Mouse (Mus musculus) retina, postnatal 1 day (tissue): ENCODE results near the gene Rab22a.
A peak's percentile ranks its signal among the peaks of the same experiment; 100 is the strongest.
"Not testable (repeated sequence)": the region's sequence is repeated elsewhere in the genome, so short reads cannot be mapped to it uniquely, and the experiment has no call there.

Experiments used
- DNase-seq: peaks from one replicate; pipeline ENCODE4 v3.0.0-alpha.2; 2012

Gene Rab22a

DNA sequence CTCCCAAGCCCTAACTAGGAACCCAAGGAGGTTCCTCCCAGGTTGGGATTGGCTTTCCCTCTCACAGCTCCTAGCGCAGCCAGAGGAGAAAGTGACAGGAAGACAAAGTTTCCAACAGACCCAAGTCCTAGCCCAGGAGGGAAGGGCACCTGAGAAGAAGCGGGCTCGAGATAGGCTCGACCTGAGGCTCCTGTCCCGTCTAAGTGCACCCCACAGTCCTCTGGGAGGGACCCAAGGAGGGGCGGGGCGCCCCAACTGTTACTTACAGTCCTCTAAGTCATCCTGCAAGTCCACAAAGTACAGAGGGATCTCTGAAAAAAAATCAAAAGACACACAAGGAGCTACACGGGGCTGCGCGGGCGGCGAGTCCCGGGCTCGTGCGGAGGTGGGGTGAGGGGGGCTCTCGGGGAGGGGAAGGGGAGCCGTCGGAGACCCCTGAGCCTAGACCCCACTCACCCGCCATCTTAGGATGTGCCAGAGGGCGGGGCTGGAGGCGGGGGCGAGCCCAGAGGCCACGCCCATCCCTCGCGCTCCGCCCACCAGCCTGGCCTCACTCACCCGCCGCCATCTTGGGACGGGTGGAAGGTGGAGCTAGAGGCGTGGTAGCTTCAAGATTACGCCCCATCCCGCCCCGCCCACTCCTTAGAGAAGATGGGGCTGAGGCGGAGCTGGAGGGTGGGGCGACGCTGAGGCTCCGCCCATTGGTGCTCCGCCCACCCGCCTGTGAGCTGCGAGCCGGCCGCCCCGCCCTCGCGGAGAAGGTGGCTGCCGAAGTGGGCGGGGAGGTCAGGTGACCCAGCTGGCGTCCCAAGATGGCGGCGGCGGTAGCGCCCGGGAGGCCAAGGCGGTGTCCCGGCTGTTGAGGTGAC, at the start of gene Rab22a:
Gene Rab22a (plus strand): TSS at position 704 of the 869 bp plus-strand sequence.
- peak; percentile 99 for DNase-seq

DNA sequence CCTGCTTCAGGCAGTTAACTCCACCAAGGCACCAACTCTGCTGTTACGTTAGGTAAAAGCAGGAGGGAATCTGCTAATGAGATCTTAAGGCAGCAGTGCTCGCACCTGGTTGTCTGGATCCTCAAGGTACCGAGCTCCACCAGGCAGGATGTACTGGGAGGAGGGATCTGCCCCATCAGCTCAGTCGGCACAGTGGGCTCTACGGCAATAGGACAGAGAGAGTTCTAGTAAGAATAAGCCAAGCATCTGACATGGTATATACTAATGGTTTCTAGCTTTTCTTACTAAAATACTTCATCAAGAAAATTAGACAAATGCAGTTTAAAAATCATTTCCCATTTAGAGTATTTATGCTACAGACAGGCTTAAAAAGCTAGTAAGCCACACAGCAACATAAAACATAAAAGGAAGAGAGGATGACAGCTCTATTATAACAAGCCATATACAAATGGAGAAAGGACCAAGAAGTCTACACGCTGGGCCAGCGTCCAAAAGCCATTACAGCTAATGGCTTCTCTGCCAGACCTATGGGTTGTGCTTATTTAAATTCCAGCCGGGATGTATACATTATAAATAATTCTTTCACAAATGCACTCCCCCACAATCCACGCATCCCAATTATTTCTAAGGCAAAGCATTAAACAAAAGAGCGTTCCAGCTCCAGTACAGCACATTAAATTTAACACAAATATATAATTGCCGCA, 44.0 kb upstream of the Rab22a start:
- no peak for DNase-seq

DNA sequence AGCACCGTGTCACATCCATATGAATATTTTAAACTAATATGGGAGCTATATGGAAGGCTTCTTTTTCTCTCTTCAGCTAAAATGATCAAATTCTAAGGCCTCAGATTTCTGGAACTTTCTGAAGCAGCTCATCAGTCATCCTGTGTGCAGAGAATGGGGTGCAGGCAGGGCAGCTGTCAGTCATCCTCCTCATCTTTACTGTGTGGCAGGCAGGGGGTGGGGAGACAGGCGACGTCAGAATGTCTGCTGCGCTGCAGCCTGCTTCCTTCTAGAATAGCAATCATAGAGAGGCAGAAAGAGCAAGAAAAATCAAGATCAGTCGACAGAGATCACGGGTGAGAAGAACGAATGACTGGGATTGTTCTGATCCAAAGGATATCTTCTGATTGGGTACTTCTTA, 43.4 kb upstream of the Rab22a start:
- DNase-seq: no peak

DNA sequence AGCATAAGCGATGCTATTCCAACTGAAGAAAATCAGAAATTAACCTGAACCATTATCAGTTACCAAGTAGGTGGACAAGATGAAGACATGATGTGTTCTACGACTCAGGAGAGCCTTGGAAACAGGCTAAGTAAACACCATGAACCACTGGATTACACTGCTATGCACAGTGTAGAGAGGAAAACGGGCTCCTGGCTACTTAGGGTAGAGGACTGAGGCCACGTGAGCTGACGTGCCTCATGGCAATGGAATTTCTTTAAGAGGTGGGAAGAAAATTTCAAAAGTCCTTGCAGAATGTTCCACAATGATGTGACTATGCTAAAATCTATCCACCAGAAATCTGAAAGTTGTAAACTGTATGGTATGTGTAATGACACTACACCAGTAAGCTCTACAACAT, 40.4 kb upstream of the Rab22a start:
- no peak for DNase-seq

DNA sequence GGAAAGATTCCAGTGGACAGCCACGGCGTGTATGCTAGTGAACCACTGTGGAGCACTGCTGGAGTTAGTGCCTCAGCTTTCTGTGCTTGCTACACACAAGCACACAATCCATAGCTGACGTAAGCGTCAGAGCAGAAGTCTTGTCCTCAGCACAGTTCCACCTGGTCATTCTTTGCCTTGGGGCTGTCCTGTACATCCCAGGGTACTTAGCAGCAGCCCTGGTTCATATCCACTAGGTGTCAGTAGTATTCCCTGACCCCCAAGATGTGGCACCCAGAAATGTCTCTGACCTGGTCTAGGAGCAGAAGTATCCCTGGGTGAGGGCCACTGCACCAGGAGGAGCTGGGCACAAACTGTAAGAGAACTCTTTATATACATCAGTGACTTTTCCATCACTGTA, 38.9 kb upstream of the Rab22a start:
- no peak for DNase-seq

DNA sequence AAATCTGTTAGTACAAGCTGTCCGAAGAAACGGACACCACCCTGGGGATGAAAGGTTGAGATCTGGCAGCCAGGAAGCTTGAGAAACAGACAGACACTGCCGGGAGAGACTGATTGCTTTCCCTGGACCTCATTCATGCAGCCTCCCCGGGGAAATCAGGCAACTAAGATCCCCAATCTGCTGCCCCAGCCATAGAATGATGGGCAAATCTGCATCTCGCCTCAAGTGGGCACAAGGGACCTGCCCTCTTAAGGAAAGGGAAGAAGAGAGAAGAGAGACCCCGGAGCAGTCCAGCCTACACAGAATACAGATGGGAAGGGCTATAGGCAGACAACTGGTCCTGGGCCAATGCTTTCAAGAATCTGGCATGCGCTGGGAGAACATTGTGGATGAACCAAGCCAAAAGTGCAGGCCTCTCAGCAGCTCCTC, 37.4 kb upstream of the Rab22a start:
- no peak for DNase-seq

DNA sequence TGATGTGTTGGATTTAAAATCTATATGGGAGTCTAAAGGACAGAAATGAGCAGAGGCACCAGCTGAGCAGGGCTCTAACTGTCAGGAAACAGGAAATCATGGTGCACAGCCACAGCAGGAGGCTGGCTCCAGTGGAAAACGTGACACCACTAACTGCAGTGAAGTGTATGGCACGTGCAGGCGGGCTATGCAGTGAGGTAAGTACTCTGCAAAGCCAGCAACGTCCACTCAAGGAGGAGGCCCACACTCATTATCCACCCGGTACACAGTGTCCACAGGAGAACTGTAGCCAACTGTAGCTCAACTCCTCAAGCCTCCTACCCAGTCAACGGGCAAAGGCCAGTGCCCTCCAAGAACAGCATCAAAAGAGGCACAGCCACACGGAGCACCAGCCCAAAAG, 34.9 kb upstream of the Rab22a start:
- DNase-seq: no peak

DNA sequence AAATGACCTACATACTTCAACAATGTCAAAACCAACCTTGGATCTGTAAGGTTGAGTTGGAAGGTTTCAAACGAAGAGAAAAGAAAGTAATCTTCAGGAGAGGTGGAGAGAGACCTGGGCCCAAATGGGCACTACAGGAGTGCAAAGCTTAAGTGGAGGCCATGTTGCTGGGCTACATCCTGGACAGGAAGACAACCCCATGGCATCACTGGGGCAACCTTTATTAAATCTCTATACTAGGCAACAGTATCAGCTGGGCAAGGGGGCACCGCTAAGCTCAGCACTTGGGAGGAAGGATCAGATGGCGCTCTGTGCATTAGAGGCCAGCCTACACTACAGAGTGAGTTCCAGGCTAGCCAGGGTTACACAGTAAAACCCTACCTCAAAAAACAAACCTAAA, 33.8 kb upstream of the Rab22a start:
- no peak for DNase-seq

DNA sequence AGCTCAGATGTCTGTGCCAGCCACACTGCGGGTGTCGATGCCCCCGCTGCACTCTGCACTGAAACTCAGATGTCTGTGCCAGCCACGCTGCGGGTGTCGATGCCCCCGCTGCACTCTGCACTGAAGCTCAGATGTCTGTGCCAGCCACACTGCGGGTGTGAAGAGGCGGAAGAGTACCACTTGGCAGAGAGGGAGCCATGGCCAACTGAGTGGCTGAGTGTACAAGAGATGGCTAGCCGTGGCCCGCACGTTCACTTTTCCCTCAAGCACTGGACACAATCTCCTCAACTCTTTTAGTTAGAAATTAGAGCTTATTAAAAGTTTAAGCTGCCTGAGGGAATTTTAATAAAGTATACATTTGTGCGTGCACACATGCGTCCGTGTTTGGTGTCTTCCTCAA, 25.5 kb upstream of the Rab22a start:
- DNase-seq: not testable (repeated sequence)

DNA sequence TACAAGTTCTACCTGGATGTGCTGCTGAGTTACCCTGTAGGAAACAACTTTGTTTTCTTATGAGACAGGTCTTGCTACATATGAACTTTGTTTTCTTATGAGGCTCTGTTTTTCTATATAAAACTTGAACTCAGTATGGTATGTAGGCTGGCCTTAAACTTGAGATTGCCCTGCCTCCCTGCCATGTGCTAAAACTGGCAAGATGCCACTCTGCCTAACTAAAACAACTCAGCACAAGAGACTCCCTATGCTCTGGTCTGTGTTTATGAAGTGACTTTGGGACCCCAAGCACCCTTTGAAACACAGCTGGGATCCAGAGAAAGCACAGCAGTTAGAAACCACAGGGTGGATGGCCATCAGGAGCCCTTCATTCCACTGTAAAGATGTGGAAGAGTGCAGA, 18.2 kb upstream of the Rab22a start:
- DNase-seq: no peak

DNA sequence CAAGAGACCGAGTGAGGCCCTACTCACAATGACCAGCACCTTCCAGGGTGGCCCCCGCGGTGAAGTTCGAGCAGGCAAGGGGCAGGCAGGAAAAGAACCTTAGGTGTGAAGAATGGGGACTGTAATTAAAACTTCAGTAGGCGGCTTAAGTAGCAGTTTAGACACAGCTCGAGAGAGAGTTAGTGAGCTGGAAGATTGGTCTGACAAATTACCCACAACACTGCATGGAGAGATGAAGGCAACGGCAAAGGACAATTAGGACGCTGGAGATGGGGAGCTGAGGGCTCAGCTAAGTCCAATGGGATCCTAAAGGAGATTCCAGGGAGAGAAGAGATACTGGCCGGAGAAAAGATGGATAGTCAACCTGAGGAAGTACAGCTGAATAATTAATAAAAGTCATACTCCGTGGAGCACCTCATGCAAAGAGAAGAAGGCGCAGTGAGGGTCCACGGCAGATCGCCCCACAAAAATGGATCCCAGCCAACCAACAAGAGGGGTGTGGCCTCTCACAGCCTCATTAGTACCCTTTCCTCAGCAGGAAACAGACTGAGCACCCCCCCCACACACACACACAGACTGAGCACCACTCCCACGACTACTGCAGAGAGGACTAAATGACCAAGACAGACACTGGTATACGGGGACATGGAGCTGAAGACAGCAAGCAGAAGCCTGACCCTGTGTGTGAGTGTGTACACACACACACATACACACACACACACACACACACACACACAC, 17.1 kb upstream of the Rab22a start:
- peak; percentile 83 for DNase-seq

DNA sequence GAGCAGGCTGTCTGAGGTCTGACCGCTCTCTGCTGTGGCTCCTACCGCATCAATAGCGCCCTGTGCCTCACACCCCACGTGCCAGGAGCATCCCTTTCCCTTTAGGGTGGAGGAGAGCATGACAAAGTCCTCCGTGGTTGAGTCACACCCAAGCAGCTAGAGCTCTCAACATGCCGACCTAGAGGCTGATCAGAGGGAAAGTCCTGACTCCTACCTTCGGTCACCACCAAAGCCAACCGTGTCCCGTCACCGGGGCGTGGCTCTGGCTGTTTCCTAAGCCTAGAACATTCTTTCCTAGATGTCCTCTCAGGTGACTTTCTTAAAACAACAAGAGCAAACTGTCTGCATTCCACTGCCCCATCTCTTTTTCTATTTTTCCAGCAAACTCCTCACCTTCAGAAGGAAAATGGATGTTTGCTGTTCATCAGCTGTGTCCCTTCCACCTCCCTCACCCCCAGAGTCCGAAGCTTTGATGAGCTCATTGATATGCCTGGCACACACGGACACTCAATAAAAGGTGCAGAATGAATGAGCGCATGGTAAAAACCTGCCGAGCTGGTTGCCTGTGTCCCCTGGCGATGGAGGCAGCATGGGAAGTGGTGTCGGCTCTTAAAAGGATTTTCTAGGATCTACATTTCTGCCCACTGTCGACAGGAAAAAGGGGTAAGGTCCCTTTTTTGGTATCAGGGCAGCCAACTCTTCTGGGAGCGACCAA, 12.2 kb upstream of the Rab22a start:
- DNase-seq: no peak

DNA sequence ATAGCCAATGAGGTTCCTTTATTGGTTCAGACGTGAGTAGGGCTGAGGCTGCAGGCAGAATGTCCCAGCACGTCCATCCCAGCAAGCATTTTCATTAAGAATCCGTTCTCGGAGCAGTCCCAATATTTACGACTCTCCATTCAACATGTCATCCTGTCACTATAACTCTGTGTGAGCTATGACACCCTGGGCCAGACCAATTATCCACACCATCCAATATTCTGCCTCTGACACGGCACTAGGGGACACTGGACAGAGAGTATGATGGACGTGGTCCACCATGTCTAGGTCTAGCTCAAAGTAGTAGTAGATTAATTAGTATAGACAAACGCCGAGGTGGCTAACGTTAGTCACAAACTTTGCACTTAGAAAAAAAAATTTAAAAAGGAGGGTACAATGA, 9.8 kb upstream of the Rab22a start:
- no peak for DNase-seq

DNA sequence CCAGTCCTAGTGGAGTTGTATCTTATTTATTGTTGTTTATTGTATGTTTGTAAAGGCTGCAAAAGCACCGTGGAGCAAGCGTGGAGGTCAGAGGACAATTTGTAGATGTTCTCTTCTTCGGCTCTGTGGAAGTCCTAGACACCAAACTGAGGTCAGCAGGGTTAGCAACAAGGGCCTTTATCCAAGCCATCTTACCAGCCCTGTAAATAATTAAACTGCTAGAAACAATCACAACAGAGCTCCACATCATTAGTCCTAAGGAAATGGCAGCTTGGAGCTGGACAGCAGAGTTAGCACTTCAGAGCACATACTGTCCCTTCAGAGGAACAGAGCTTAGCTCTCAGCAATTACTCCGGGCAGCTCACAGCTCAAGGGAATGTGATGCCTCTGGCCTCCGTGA, 6.0 kb upstream of the Rab22a start:
- DNase-seq: no peak

DNA sequence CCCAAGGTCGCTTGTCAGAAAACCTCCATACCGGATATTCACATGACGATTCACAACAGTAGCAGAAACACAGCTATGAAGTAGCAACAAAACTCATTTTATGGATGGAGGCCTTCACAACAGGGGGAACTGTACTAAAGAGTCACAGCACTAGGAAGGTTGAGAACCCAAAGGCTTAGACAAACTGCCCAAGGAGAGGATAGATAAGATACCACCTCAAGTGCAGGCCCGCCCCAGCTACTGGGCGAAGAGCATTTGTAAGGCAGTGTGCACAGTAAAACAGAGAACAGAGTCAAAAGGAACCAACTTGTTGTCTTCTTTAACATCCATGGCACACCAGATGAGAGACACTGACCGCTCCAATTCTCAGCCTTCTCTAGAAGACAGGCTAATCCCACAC, 1.8 kb upstream of the Rab22a start:
- no peak for DNase-seq

DNA sequence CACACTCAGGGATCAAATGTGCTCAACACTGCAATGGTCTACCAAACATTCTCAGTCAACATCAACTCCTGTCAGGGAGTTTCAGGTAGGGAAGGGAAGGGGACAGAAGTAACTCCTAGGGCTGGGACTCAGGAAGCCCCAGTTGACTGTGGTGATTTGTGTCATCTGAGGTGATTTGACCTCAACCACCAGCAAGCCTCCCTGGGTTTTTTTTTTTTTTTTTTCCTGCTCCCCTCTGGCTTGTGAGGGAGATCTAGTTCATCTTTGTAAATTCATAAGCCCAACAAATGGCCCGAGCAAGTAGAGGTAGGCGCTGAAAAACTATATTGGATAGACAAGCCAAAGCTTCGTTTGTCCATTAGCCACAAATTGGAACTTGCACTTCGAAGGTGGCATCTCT, 1.0 kb upstream of the Rab22a start:
- DNase-seq: no peak

DNA sequence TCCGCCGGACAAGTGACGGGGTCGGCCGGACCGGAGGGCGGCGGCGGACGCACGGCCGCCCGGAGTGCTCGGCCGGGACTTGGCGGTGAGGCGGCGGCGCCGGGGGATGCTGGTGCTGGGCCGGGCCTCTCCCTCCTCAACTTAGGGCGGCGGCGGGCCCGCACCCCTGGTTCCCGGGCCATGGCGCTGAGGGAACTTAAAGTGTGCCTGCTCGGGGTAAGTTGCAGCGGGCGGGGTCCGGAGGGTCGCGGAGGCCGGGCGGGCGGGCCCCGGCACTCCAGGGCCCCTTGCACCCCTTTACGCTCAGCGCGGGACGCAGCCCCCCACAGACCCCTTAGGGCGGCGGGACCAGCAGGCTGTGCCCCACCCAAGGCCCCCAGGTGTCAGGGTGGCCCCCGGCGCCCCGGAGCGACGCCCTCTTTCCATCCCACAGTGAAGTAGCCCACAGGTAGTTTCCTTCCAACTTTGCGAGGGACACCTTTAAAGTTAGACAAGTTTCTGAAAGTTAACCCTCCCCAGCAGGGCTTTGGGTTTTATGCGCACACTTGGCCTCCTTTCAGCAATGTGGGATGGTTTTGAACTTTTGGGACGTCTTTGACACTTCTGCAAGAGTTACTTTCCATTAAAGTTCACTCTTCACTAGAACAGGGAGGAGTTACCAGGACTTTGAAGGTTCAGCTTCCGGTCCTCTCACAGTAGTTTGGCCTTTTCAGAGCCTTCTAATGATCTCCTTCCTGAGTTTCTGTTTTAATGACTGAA, 545 bp downstream of the Rab22a start:
- DNase-seq: no peak

DNA sequence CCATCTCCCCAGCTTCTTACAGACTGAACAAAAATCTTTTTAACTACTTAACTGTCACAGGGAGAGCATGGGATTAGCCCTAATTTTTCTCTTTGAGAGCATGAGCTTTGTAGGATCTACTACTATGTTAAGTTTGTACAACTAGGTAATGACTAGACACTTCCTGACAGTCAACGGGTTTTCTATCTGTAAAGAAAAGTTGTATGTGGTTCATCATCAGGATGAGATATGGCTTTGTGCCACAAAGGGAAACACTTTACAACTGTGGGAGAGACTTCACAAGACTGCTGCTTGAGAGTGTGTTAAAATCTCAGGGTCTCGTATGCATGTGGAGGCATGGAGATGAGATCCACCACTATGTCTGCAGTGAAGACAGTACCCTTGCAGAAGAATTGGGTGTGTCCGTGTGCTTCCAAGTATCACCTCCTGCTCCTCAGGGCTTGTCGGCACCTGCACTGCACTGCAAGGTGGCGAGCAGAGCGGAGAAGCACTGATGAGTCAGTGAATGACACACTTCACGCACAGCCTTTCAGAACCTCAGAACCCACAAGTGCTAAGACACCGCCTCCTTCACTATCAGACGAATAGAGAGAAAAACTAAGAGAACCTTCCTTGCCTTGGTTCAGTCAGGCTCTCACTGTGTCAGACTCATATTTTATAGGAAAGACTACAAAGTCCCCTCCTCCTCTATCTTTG, 2.8 kb downstream of the Rab22a start:
- DNase-seq: no peak

DNA sequence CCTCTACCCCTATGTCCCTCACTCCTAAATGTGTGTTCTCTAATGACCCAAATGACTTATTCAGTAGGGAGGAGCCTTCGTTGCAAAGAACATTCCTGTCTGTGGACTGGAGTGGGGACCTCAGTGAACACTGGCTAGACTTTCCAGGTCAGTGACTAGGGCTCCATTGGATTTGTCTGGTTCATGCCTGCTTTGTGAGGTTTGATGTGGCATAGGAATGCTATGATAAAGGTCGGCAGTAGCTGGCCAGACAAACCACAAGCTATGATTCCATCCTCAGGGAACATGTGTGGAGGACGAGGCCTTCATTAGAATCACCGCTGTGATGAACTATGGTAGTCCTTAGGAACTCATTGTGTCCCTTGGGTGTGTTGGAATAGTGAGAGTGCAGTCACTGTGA, 5.2 kb downstream of the Rab22a start:
- no peak for DNase-seq

DNA sequence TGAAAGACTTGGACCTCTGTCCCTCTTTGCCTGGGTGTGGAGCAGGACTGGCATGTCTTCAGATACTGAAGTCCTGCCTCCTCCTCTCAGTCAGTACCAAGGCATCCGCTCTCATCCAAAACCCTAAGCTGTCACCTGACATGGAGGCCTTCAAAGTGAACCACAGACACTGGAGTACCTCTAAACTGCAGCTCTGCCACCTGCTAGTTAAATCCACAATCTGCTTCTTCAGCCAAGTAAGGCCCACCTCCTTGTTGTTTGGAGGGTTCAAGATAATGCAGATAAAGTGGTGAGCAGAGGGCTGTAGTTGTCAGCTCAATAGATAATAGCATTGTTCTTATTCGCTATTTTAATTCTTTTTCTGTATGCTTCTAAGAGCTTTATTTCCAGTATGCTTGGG, 5.7 kb downstream of the Rab22a start:
- DNase-seq: no peak

DNA sequence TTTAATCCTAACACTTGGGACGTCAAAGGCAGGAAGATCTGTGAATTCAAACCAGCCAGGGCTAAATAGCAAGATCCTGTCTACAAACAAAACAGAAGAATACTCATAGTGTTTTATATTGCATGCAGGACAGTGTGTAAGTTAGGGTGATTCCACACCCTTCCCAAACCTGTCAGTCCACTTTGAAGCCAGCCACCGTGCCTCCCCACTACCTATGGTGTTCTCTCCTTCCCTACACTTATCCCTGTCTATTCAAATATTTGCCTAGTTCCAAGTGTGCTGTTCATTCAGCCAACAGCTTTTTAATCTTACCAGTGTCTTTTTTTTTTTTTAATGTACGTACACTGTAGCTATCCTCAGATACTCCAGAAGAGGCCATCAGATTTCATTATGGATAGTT, 7.3 kb downstream of the Rab22a start:
- no peak for DNase-seq
